Comparison of ENCODE assay signal across 15 mouse cellular contexts in the genomic region with DNA sequence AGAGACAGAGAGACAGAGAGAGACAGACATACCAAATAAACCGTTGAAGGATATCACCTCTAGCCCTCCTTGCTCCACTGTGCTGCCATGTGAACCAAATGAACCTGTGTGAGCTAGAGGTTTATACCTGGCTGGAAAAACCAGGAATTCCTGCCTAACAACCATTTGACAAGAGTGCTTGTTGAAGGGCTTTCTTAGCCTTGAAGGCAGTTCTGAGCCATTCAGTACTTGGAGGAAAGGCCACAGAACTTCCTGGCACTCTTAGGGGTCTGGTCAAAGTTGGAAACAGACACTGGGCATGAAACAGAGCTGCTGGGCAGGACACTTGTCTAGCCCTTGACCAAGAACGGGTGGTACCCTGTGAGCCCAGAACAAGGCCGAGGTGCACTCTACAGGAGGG. TPM values are rescaled to one million over a fixed set of nuclear protein-coding genes. Genes with fewer than 3 reads are reported as not detected.
A peak's percentile ranks its signal among the peaks of the same experiment; 100 is the strongest.
DNase-seq lines count a peak whose midpoint lies in the region; ATAC-seq and TF ChIP-seq lines count a peak whose summit lies in the region.
"Had no signal": no experiment of that assay in that cellular context is flagged by ENCODE, and none has a peak within 500 bp of the region (broad histone marks: within the 10 kb centered on the region; RNA-seq: fewer than 3 reads in every experiment).

No protein-coding gene starts in this region.

- H3K4me3 ChIP-seq in heart, embryonic 13.5 days: no peak overlapping the region
- H3K4me3 ChIP-seq in kidney, postnatal 0 days (replicated peaks; ENCODE audit: low read depth, low read length): no peak overlapping the region
- no peak overlapping the region for H3K4me3 ChIP-seq in embryonic facial prominence, embryonic 15.5 days (replicated peaks)
- no peak overlapping the region for H3K4me3 ChIP-seq in lung, postnatal 0 days (ENCODE audit: low read depth, low read length)
- H3K4me3 ChIP-seq: liver, embryonic 13.5 days; megakaryocyte, embryonic 14.5 days had no signal

- TF ChIP-seq CTCF in kidney, postnatal 0 days (IDR thresholded peaks at IDR 0.05; ENCODE audit: low read depth): no peak
- TF ChIP-seq CTCF in lung, postnatal 0 days (IDR thresholded peaks at IDR 0.05): no peak

- H3K27me3 ChIP-seq in heart, embryonic 13.5 days (replicated peaks): no peaks in the 10 kb centered on the region
- no peaks in the 10 kb centered on the region for H3K27me3 ChIP-seq in kidney, postnatal 0 days (ENCODE audit: insufficient read depth, low read length)
- no peaks in the 10 kb centered on the region for H3K27me3 ChIP-seq in embryonic facial prominence, embryonic 15.5 days
- no peaks in the 10 kb centered on the region for H3K27me3 ChIP-seq in lung, postnatal 0 days (replicated peaks; ENCODE audit: insufficient read depth, low read length)
- H3K27me3 ChIP-seq: Patski had no signal

- no peaks in the 10 kb centered on the region for H3K9me3 ChIP-seq in heart, embryonic 13.5 days
- no peaks in the 10 kb centered on the region for H3K9me3 ChIP-seq in kidney, postnatal 0 days (replicated peaks; ENCODE audit: low read length)
- H3K9me3 ChIP-seq in embryonic facial prominence, embryonic 15.5 days (replicated peaks): no peaks in the 10 kb centered on the region
- H3K9me3 ChIP-seq in lung, postnatal 0 days (ENCODE audit: low read length): no peaks in the 10 kb centered on the region
- H3K9me3 ChIP-seq: liver, embryonic 13.5 days; megakaryocyte, embryonic 14.5 days had no signal

- no peaks in the 10 kb centered on the region for H3K36me3 ChIP-seq in heart, embryonic 13.5 days
- no peaks in the 10 kb centered on the region for H3K36me3 ChIP-seq in kidney, postnatal 0 days (ENCODE audit: insufficient read depth, low read length)
- no peaks in the 10 kb centered on the region for H3K36me3 ChIP-seq in embryonic facial prominence, embryonic 15.5 days
- no peaks in the 10 kb centered on the region for H3K36me3 ChIP-seq in lung, postnatal 0 days (ENCODE audit: insufficient read depth, low read length)
- H3K36me3 ChIP-seq: liver, embryonic 13.5 days had no signal

- TF ChIP-seq EP300 in lung, postnatal 0 days (IDR thresholded peaks at IDR 0.05): peak; percentile 53

- no peak overlapping the region for H3K9ac ChIP-seq in heart, embryonic 13.5 days
- no peak overlapping the region for H3K9ac ChIP-seq in kidney, postnatal 0 days (ENCODE audit: low read depth, low read length)
- H3K9ac ChIP-seq in embryonic facial prominence, embryonic 15.5 days: no peak overlapping the region
- H3K9ac ChIP-seq in lung, postnatal 0 days (replicated peaks; ENCODE audit: low read depth): 0 out of 2 replicates have a peak overlapping the region, but pooled peaks have one; percentile 19
- H3K9ac ChIP-seq: liver, embryonic 13.5 days had no signal

- no peak for DNase-seq in heart, adult 11 months
- DNase-seq in kidney, postnatal 0 days (ENCODE audit: low spot score): no peak
- no peak for DNase-seq in kidney, adult 8-10 months
- DNase-seq in lung, postnatal 0 days (ENCODE audit: low spot score): peak; percentile 78
- DNase-seq in left cerebral cortex, postnatal 4 days: no peak
- DNase-seq in thymus, postnatal 10 days (ENCODE audit: low spot score in 2 of 2): no peak
- DNase-seq: cerebellum, postnatal 10 days; embryo, embryonic 11 days; gastrocnemius, postnatal 25 days; liver, embryonic 13.5 days had no signal

- intact Hi-C loops in left cerebral cortex, postnatal 4 days (cut with DNase I): no loop called here

- peak overlapping the region; percentile 6; the same call in 1 of the 2 replicates for H3K27ac ChIP-seq in heart, embryonic 13.5 days (replicated peaks)
- H3K27ac ChIP-seq in kidney, postnatal 0 days: peak overlapping the region; percentile 87
- H3K27ac ChIP-seq in embryonic facial prominence, embryonic 15.5 days (replicated peaks): peak overlapping the region; percentile 89
- H3K27ac ChIP-seq in lung, postnatal 0 days (ENCODE audit: low read length): peak overlapping the region; percentile 87
- H3K27ac ChIP-seq: liver, embryonic 13.5 days had no signal

- ATAC-seq in heart, embryonic 13.5 days (ENCODE audit: extremely low read depth, insufficient number of reproducible peaks, low FRiP score, low TSS enrichment): no peak
- ATAC-seq in kidney, postnatal 0 days (replicated peaks; ENCODE audit: low FRiP score, low read depth): no peak
- no peak for ATAC-seq in embryonic facial prominence, embryonic 15.5 days (ENCODE audit: insufficient number of reproducible peaks, low FRiP score, low TSS enrichment, low read depth)
- ATAC-seq in lung, postnatal 0 days: peak; percentile 66
- ATAC-seq: Patski had no signal

- H3K4me1 ChIP-seq in heart, embryonic 13.5 days: peaks cover 34% of the 10 kb centered on the region
- peaks cover 7% of the 10 kb centered on the region; the same call in 1 of the 2 replicates for H3K4me1 ChIP-seq in kidney, postnatal 0 days (replicated peaks; ENCODE audit: insufficient read depth, low read length)
- peaks cover 24% of the 10 kb centered on the region for H3K4me1 ChIP-seq in embryonic facial prominence, embryonic 15.5 days
- H3K4me1 ChIP-seq in lung, postnatal 0 days (ENCODE audit: insufficient read depth, low read depth, low read length): peaks cover 22% of the 10 kb centered on the region; the same call in 1 of the 2 replicates

- H3K4me2 ChIP-seq in heart, embryonic 13.5 days: no peak overlapping the region
- H3K4me2 ChIP-seq in kidney, postnatal 0 days (ENCODE audit: low read length): 0 out of 2 replicates have a peak overlapping the region, but pooled peaks have one; percentile 93
- 0 out of 2 replicates have a peak overlapping the region, but pooled peaks have one; percentile 79 for H3K4me2 ChIP-seq in embryonic facial prominence, embryonic 15.5 days (replicated peaks)
- no peak overlapping the region for H3K4me2 ChIP-seq in lung, postnatal 0 days (replicated peaks; ENCODE audit: low read depth, low read length)
- H3K4me2 ChIP-seq: liver, embryonic 13.5 days had no signal

- WGBS in heart, embryonic 13.5 days: 73% methylated on average over 3 of the region's 3 CpGs
- 53% methylated on average over 3 of the region's 3 CpGs for WGBS in kidney, postnatal 0 days
- 62% methylated on average over 3 of the region's 3 CpGs for WGBS in embryonic facial prominence, embryonic 15.5 days
- WGBS in lung, postnatal 0 days: 46% methylated on average over 3 of the region's 3 CpGs

RNA-seq across cellular contexts. Expression of a gene that starts 2.1 kb away (rescaled TPM):
- polyA plus RNA-seq in heart, embryonic 13.5 days (2015; fragmentation: Nextera tagmentation; extraction: Ambion mirVana): 21.8 and 22.3 TPM in 2 replicates
- 28.0 and 30.5 TPM in 2 replicates for polyA plus RNA-seq in kidney, postnatal 0 days (2015; fragmentation: Nextera tagmentation; extraction: Ambion mirVana)
- polyA plus RNA-seq in embryonic facial prominence, embryonic 15.5 days (2015; fragmentation: Nextera tagmentation; extraction: Ambion mirVana): 55.4 and 59.8 TPM in 2 replicates
- polyA plus RNA-seq in lung, postnatal 0 days (2015; fragmentation: Nextera tagmentation; extraction: Ambion mirVana): 40.6 and 41.7 TPM in 2 replicates
- total RNA-seq in left cerebral cortex, postnatal 4 days (2021): 10 to 100 TPM; 16.6 to 21.3 TPM

RNA-seq across cellular contexts. Expression of a gene that starts 23.2 kb away (rescaled TPM):
- polyA plus RNA-seq in heart, embryonic 13.5 days (2015; fragmentation: Nextera tagmentation; extraction: Ambion mirVana): 12.3 TPM in 2 replicates
- polyA plus RNA-seq in kidney, postnatal 0 days (2015; fragmentation: Nextera tagmentation; extraction: Ambion mirVana): 15.6 and 19.4 TPM in 2 replicates
- polyA plus RNA-seq in embryonic facial prominence, embryonic 15.5 days (2015; fragmentation: Nextera tagmentation; extraction: Ambion mirVana): 157 and 180 TPM in 2 replicates
- 675 and 696 TPM in 2 replicates for polyA plus RNA-seq in lung, postnatal 0 days (2015; fragmentation: Nextera tagmentation; extraction: Ambion mirVana)
- total RNA-seq in left cerebral cortex, postnatal 4 days (2021): 10 to 100 TPM; 67.5 to 67.6 TPM

RNA-seq across cellular contexts. Expression of a gene that starts 24.0 kb away (rescaled TPM):
- polyA plus RNA-seq in heart, embryonic 13.5 days (2015; fragmentation: Nextera tagmentation; extraction: Ambion mirVana): 1.2 and 1.5 TPM in 2 replicates
- 42.4 and 44.8 TPM in 2 replicates for polyA plus RNA-seq in kidney, postnatal 0 days (2015; fragmentation: Nextera tagmentation; extraction: Ambion mirVana)
- polyA plus RNA-seq in embryonic facial prominence, embryonic 15.5 days (2015; fragmentation: Nextera tagmentation; extraction: Ambion mirVana): 1.4 TPM in 2 replicates
- 1.8 and 2.9 TPM in 2 replicates for polyA plus RNA-seq in lung, postnatal 0 days (2015; fragmentation: Nextera tagmentation; extraction: Ambion mirVana)
- total RNA-seq in left cerebral cortex, postnatal 4 days (2021): not detected
- total RNA-seq: left cerebral cortex, postnatal 25 days had no signal

Comparison
In these comparisons a context has a peak if more than half of its experiments do, and no peak if none do; other contexts are left out.
1. H3K27ac ChIP-seq: peak in every context shown above with its lines; median percentile 89 in embryonic facial prominence, embryonic 15.5 days; 87 in kidney, postnatal 0 days; 87 in lung, postnatal 0 days; 6 in heart, embryonic 13.5 days.
2. H3K4me2 ChIP-seq: peak in kidney, postnatal 0 days (single experiment) and embryonic facial prominence, embryonic 15.5 days (single experiment); none in heart, embryonic 13.5 days (single experiment) and lung, postnatal 0 days (single experiment).
3. RNA of a gene that starts 24.0 kb away (polyA plus RNA-seq): 42.4 to 44.8 TPM in kidney, postnatal 0 days; 1.8 to 2.9 TPM in lung, postnatal 0 days, 1.4 TPM in embryonic facial prominence, embryonic 15.5 days and 1.2 to 1.5 TPM in heart, embryonic 13.5 days; every median in the first group is over 10 times any median in the second.